10 mouse cellular contexts compared by ENCODE assay signal in genomic region chr1:78218057-78218780, GRCm38 (mm10). TPM values are rescaled to one million over a fixed set of nuclear protein-coding genes. Genes with fewer than 3 reads are reported as not detected.
A peak's percentile ranks its signal among the peaks of the same experiment; 100 is the strongest.
DNase-seq lines count a peak whose midpoint lies in the region; ATAC-seq and TF ChIP-seq lines count a peak whose summit lies in the region.
"Had no signal": no experiment of that assay in that cellular context is flagged by ENCODE, and none has a peak within 500 bp of the region (broad histone marks: within the 10 kb centered on the region; RNA-seq: fewer than 3 reads in every experiment).

No protein-coding gene starts in this region.

- intact Hi-C loops in heart, postnatal 36 days (cut with DNase I) = no loop called here

- peaks cover 5 to 18% of the 10 kb centered on the region in 2 experiments; a peak in 3 of 4 replicates for H3K4me1 ChIP-seq in heart, embryonic 14.5 days (ENCODE audit: control insufficient read depth in 2 of 2, insufficient read depth in 2 of 2, low read length in 2 of 2)
- peaks cover 28% of the 10 kb centered on the region for H3K4me1 ChIP-seq in hindbrain, embryonic 13.5 days (replicated peaks)
- no peaks in the 10 kb centered on the region; the same call in 1 of the 2 replicates for H3K4me1 ChIP-seq in midbrain, postnatal 0 days (ENCODE audit: insufficient read depth, low read length)

- no peak for DNase-seq in heart, postnatal 36 days
- DNase-seq in adrenal gland, postnatal 36 days = peak; percentile 31
- DNase-seq in midbrain, postnatal 0 days (ENCODE audit: low spot score) = no peak
- no peak for DNase-seq in layer of hippocampus, adult 8-10 months (ENCODE audit: low spot score in 2 of 2)
- no peak for DNase-seq in cerebellum, adult 9-10 months
- no peak for DNase-seq in thymus, adult 18-20 months

- 2% methylated on average over 19 of the region's 19 CpGs for WGBS in heart, embryonic 14.5 days
- 2% methylated on average over 19 of the region's 19 CpGs for WGBS in hindbrain, embryonic 13.5 days
- 6% methylated on average over 19 of the region's 19 CpGs for WGBS in midbrain, postnatal 0 days

- no peak overlapping the region for H3K27ac ChIP-seq in heart, embryonic 14.5 days (replicated peaks in 1 of 2; ENCODE audit: control insufficient read depth in 1 of 2, insufficient read depth in 1 of 2, low read depth in 2 of 2, low read length in 2 of 2)
- H3K27ac ChIP-seq in hindbrain, embryonic 13.5 days = no peak overlapping the region
- no peak overlapping the region for H3K27ac ChIP-seq in midbrain, postnatal 0 days (ENCODE audit: low read depth, low read length)

- peaks cover 86% of the 10 kb centered on the region for H3K27me3 ChIP-seq in heart, embryonic 14.5 days (ENCODE audit: control insufficient read depth, insufficient read depth, low read length)
- peaks cover 84% of the 10 kb centered on the region for H3K27me3 ChIP-seq in hindbrain, embryonic 13.5 days
- H3K27me3 ChIP-seq in midbrain, postnatal 0 days (ENCODE audit: insufficient read depth, low read length) = peaks cover 45% of the 10 kb centered on the region

- H3K4me3 ChIP-seq in heart, embryonic 14.5 days (ENCODE audit: control insufficient read depth in 1 of 2, insufficient read depth in 1 of 2, low read depth in 1 of 2, low read length in 2 of 2) = peak overlapping the region; percentile 21 to 61
- H3K4me3 ChIP-seq in hindbrain, embryonic 13.5 days = peak overlapping the region; percentile 65
- H3K4me3 ChIP-seq in midbrain, postnatal 0 days (ENCODE audit: low read depth, low read length) = peak overlapping the region; percentile 69; the same call in 1 of the 2 replicates

- no peaks in the 10 kb centered on the region for H3K36me3 ChIP-seq in heart, embryonic 14.5 days (ENCODE audit: control insufficient read depth, insufficient read depth, low read length)
- H3K36me3 ChIP-seq in hindbrain, embryonic 13.5 days = no peaks in the 10 kb centered on the region
- H3K36me3 ChIP-seq in midbrain, postnatal 0 days (ENCODE audit: insufficient read depth, low read length) = no peaks in the 10 kb centered on the region
- H3K36me3 ChIP-seq: G1E had no signal

- no peak for ATAC-seq in heart, embryonic 14.5 days (ENCODE audit: insufficient number of reproducible peaks, insufficient read depth, low FRiP score, low read depth)
- ATAC-seq in hindbrain, embryonic 13.5 days (ENCODE audit: low FRiP score) = no peak
- ATAC-seq in midbrain, postnatal 0 days (ENCODE audit: low FRiP score) = no peak

- H3K4me2 ChIP-seq in heart, embryonic 14.5 days (ENCODE audit: low read length) = peak overlapping the region; percentile 97
- peak overlapping the region; percentile 92 for H3K4me2 ChIP-seq in hindbrain, embryonic 13.5 days
- peak overlapping the region; percentile 91 for H3K4me2 ChIP-seq in midbrain, postnatal 0 days (ENCODE audit: low read depth, low read length, poor library complexity, severe bottlenecking)

- peak; percentile 29; the same call in 1 of the 2 replicates for TF ChIP-seq CTCF in midbrain, postnatal 0 days (IDR thresholded peaks at IDR 0.05)

- no peak overlapping the region for H3K9ac ChIP-seq in heart, embryonic 14.5 days (ENCODE audit: low read length)
- no peak overlapping the region for H3K9ac ChIP-seq in hindbrain, embryonic 13.5 days
- H3K9ac ChIP-seq in midbrain, postnatal 0 days (replicated peaks; ENCODE audit: low read length, poor library complexity, severe bottlenecking) = no peak overlapping the region

- H3K9me3 ChIP-seq in heart, embryonic 14.5 days (ENCODE audit: control insufficient read depth, low read length) = no peaks in the 10 kb centered on the region
- no peaks in the 10 kb centered on the region for H3K9me3 ChIP-seq in hindbrain, embryonic 13.5 days
- H3K9me3 ChIP-seq in midbrain, postnatal 0 days (ENCODE audit: low read length) = no peaks in the 10 kb centered on the region

RNA-seq across cellular contexts. Expression of gene Pax3, which starts 21.3 kb away (rescaled TPM):
- 0.08 TPM in 2 replicates for polyA plus RNA-seq in heart, embryonic 14.5 days (2014; fragmentation: Nextera tagmentation; extraction: Ambion mirVana)
- not detected for total RNA-seq in heart, postnatal 36 days (2021)
- not detected for total RNA-seq in adrenal gland, postnatal 36 days (2021)
- 17.6 and 24.4 TPM in 2 replicates for polyA plus RNA-seq in hindbrain, embryonic 13.5 days (2015; fragmentation: Nextera tagmentation; extraction: Ambion mirVana)
- total RNA-seq in midbrain, postnatal 0 days (2014; rRNA removed) = 5.3 and 5.8 TPM in 2 replicates
- 4.4 and 4.5 TPM in 2 replicates for polyA plus RNA-seq in midbrain, postnatal 0 days (2015; fragmentation: Nextera tagmentation; extraction: Ambion mirVana)
- not detected for total RNA-seq in layer of hippocampus, adult 8-10 months (2022)
- total RNA-seq: hematopoietic stem cell, adult 5-6 weeks had no signal

Comparison
In these comparisons a context has a peak if more than half of its experiments do, and no peak if none do; other contexts are left out.
1. DNase-seq: peak in adrenal gland, postnatal 36 days (2 of 2); none in heart, postnatal 36 days (0 of 2), midbrain, postnatal 0 days (single experiment), layer of hippocampus, adult 8-10 months (0 of 2), cerebellum, adult 9-10 months (single experiment) and thymus, adult 18-20 months (0 of 2).
2. Peak in every context shown above with its lines, with median percentiles within 50 percentile points of each other: H3K4me2 ChIP-seq and H3K4me3 ChIP-seq.